Mouse (Mus musculus) 3T3-L1 (cell line): ENCODE measurements around the gene Ripply3.

ENCODE experiments used
- DNase-seq: peaks from one replicate; pipeline ENCODE4 v3.0.0-alpha.2; 2015; ENCODE audit warnings: low read depth, low spot score

Gene Ripply3

GRCm38 (mm10) chr16:94358091-94358490 lies 29.9 kb downstream of the Ripply3 start:
- no peak for DNase-seq

DNA sequence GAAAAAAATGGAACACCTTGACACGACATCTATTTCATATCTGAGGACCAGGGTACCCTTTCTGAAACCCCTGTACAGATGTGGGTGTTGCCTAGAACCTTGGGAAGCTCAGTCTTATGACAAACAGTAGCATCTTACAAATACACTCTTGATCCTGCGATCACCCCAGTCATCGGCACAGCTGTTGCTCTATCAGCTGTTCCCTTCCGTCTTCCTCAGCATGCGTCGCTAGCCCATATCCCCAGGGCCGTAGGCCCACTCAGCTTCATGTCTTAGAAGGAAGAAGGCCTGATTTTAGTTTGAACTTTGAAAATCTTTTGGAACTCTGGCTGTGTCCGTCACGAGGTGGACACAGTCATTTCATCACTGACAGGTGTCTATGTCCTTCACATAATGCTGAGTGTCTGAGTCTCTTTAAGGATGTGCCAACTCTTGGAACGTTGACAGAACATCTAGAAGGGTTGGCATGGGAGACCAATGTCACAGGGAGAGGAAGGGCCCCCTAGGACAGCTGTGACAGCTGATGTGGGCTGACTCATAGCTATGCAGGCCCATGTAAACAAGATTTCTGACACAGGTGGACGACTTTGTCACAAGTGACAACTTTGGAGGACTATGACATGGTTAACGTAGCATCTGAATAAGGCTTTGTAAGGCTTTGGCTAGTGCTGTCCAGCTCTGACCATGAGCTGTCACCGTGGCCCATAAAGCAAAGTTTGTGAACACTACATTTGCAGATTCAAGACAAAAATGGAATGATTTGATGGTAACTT lies 32.5 kb downstream of the Ripply3 start:
- DNase-seq = no peak

- peak; percentile 96 for DNase-seq
These were observed 34.1 kb downstream of the Ripply3 start for GRCm38 (mm10) chr16:94362174-94362873.

DNA sequence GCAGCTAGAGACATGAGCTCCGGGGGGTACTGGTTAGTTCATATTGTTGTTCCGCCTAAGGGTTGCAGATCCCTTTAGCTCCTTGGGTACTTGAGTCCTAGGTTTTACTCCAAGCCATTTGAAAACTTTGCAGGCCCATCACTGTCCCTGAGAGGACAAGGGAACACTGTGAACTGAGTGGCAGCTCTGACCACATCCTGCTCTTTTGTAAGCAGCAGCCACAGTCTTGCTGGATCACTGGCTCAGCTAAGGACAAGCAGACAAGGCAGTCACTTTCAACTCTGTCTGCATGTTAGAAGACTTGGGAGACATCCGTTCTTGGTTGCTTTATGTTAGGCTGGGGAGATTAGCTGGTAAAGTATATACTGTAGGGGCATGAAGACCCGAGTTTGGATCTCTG lies 35.6 kb downstream of the Ripply3 start:
- peak; percentile 31 for DNase-seq

- DNase-seq = no peak
These were observed 37.2 kb downstream of the Ripply3 start for GRCm38 (mm10) chr16:94365435-94365834.

GRCm38 (mm10) chr16:94369596-94370172 lies 41.5 kb downstream of the Ripply3 start:
- peak; percentile 54 for DNase-seq

DNA sequence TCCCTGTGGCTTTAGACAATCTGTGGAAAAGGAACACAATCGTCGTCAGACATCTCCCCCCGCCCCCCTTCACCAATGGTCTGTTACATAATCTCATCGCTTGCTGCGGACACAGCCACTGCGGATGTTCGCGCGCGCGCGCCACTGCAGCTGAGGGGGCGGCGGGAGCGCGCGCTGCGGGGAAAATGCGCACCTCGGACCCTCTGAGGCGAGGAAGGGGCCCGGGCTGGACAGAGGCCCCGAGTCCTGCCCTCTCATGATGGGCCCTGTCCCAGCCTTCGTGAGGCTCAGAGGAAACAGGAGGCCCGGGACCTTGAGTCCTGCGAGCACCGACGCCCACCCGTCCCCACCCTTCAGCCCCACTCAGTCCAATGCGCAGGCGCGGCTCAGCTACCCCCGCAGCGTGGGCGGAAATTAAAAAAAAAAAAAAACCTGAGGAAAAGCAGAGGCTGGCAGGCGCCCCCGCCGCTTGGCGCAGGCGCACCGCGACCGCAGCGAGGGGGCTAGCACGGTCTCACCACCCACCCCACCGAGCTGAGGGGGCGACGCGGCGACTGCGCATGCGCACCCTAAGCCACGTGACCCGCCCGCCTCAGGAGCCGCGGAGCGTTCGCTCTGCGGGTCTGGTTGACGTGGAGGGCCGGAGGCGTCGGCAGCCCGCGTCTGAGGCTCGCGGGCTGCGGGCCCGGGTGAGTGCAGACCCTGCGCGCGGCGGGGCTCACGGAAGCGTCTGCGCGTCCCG lies 42.1 kb downstream of the Ripply3 start, which contains the start of gene Ttc3:
Ttc3 (plus strand) TSS at position 446 of the 742 bp plus-strand sequence.
- DNase-seq = peak; percentile 89

- peak; percentile 65 for DNase-seq
These were observed 42.7 kb downstream of the Ripply3 start for GRCm38 (mm10) chr16:94370915-94371300.

GRCm38 (mm10) chr16:94371301-94371931 lies 43.2 kb downstream of the Ripply3 start, which contains the start of gene Pigp:
TSS of gene Pigp (minus strand) at chr16:94371842.
- DNase-seq = peak; percentile 87

- DNase-seq = peak; percentile 87
These were observed 51.2 kb downstream of the Ripply3 start for GRCm38 (mm10) chr16:94379386-94379785.

GRCm38 (mm10) chr16:94383277-94383676 lies 55.1 kb downstream of the Ripply3 start:
- no peak for DNase-seq
